Mouse (Mus musculus): ENCODE data around the gene Plk5. TPM values are rescaled to one million over a fixed set of nuclear protein-coding genes. Genes with fewer than 3 reads are reported as not detected.
A peak's percentile ranks its signal among the peaks of the same experiment; 100 is the strongest.

Plk5 gene
- total and polyA plus RNA-seq, 3 experiments: 0.19 TPM; not detected in 1

- Histone ChIP-seq H3K79me2 (ENCODE audit: control insufficient read depth, insufficient read depth, low read length, poor library complexity) (peaks cover 17% of the 10 kb centered on the region), H3K9me3 (replicated peaks; ENCODE audit: insufficient read depth, low read length) (no peaks in the 10 kb centered on the region), H3K4me3 (ENCODE audit: control insufficient read depth in 1 of 2, insufficient read depth in 1 of 2, low read depth in 2 of 2, low read length in 2 of 2) (no peak overlapping the region), H3K9ac (ENCODE audit: control insufficient read depth, low read depth, low read length, poor library complexity, severe bottlenecking) (no peak overlapping the region), H3K27ac (ENCODE audit: control insufficient read depth, low read depth, low read length) (no peak overlapping the region), H3K36me3 (ENCODE audit: control insufficient read depth in 1 of 2, insufficient read depth in 2 of 2, low read length in 2 of 2) (peaks cover 0 to 22% of the 10 kb centered on the region in 2 experiments; a peak in 2 of 4 replicates), H3K4me1 (ENCODE audit: control insufficient read depth in 1 of 2, insufficient read depth in 2 of 2, low read length in 2 of 2) (peaks cover 7 to 36% of the 10 kb centered on the region in 2 experiments), H3K27me3 (ENCODE audit: control insufficient read depth in 1 of 2, insufficient read depth in 2 of 2, low read length in 2 of 2) (no peaks in the 10 kb centered on the region)
- TF ChIP-seq GATA1 (IDR thresholded peaks at IDR 0.05; ENCODE audit: low read depth, low read length): no peak
- no peak for TF ChIP-seq MEF2A (IDR thresholded peaks at IDR 0.05; ENCODE audit: extremely low read depth, insufficient replicate concordance, low read depth, low read length, poor library complexity, severe bottlenecking)
- TF ChIP-seq ELF1 (IDR thresholded peaks at IDR 0.05; ENCODE audit: low read depth, low read length): no peak
- TF ChIP-seq MAFK (IDR thresholded peaks at IDR 0.05; ENCODE audit: borderline replicate concordance, low read depth, low read length): no peak
- no peak for TF ChIP-seq MYC (IDR thresholded peaks at IDR 0.05; ENCODE audit: low read depth, low read length)
- TF ChIP-seq SMC3 (IDR thresholded peaks at IDR 0.05; ENCODE audit: low read depth, low read length): no peak
- no peak for TF ChIP-seq TAL1 (IDR thresholded peaks at IDR 0.05; ENCODE audit: low read length)
- TF ChIP-seq ETS1 (IDR thresholded peaks at IDR 0.05; ENCODE audit: low read depth, low read length): no peak
- no peak for TF ChIP-seq CHD1 (IDR thresholded peaks at IDR 0.05; ENCODE audit: low read depth, low read length)
- TF ChIP-seq CHD2 (IDR thresholded peaks at IDR 0.05; ENCODE audit: low read length): no peak
- peak; percentile 39 for DNase-seq (ENCODE audit: low read depth, low spot score)
Observed at GRCm38 (mm10) chr10:80384115-80384639, 27.9 kb downstream of the Plk5 start.

- no peaks in the 10 kb centered on the region for H3K9me3 ChIP-seq (replicated peaks; ENCODE audit: insufficient read depth, low read length)
- no peaks in the 10 kb centered on the region for H3K27me3 ChIP-seq (ENCODE audit: control insufficient read depth in 1 of 2, insufficient read depth in 2 of 2, low read length in 2 of 2)
- no peak overlapping the region for H3K9ac ChIP-seq (ENCODE audit: control insufficient read depth, low read depth, low read length, poor library complexity, severe bottlenecking)
- H3K36me3 ChIP-seq (ENCODE audit: control insufficient read depth in 1 of 2, insufficient read depth in 2 of 2, low read length in 2 of 2): peaks cover 0 to 22% of the 10 kb centered on the region in 2 experiments; a peak in 2 of 4 replicates
- DNase-seq (ENCODE audit: low read depth, low spot score): peak; percentile 43
- peaks cover 17% of the 10 kb centered on the region for H3K79me2 ChIP-seq (ENCODE audit: control insufficient read depth, insufficient read depth, low read length, poor library complexity)
- peaks cover 9 to 39% of the 10 kb centered on the region in 2 experiments for H3K4me1 ChIP-seq (ENCODE audit: control insufficient read depth in 1 of 2, insufficient read depth in 2 of 2, low read length in 2 of 2)
- no peak overlapping the region for H3K27ac ChIP-seq (ENCODE audit: control insufficient read depth, low read depth, low read length)
- H3K4me3 ChIP-seq (ENCODE audit: control insufficient read depth in 1 of 2, insufficient read depth in 1 of 2, low read depth in 2 of 2, low read length in 2 of 2): no peak overlapping the region
- TF ChIP-seq POLR2A (IDR thresholded peaks at IDR 0.05; ENCODE audit: control insufficient read depth in 1 of 2, insufficient read depth in 1 of 2, low read depth in 1 of 2, low read length in 2 of 2, poor library complexity in 1 of 2) (no peak), UBTF (IDR thresholded peaks at IDR 0.05; ENCODE audit: borderline replicate concordance, insufficient read depth, low read depth, low read length) (no peak), TAL1 (IDR thresholded peaks at IDR 0.05; ENCODE audit: low read length) (peak; percentile 62), USF1 (IDR thresholded peaks at IDR 0.05; ENCODE audit: low read depth, low read length) (no peak), EP300 (IDR thresholded peaks at IDR 0.05; ENCODE audit: low read depth in 1 of 2, low read length in 2 of 2) (peak in 1 of 2 experiments; percentile 42; a peak in 2 of 4 replicates), GATA1 (IDR thresholded peaks at IDR 0.05; ENCODE audit: low read depth, low read length) (0 out of 2 replicates have a peak, but pooled peaks have one; percentile 27), USF2 (IDR thresholded peaks at IDR 0.05; ENCODE audit: borderline replicate concordance in 1 of 2, insufficient read depth in 1 of 2, low read depth in 1 of 2, low read length in 2 of 2) (no peak)
Observed at GRCm38 (mm10) chr10:80384709-80385108, 28.4 kb downstream of the Plk5 start.
